Mouse (Mus musculus) Patski (cell line): ENCODE data around the gene Matn4. TPM values are rescaled to one million over a fixed set of nuclear protein-coding genes. Genes with fewer than 3 reads are reported as not detected.

ENCODE experiments used
- ATAC-seq: fragments of 100-300 bp; one replicate; pipeline ENCODE4 v1.8.0; 2021
- CTCF ChIA-PET: fragments of 350-600 bp; sonication (Branson Sonifier 250); formaldehyde crosslinking; loops from one replicate; lab custom pipeline; 2022; ENCODE audit warnings: inconsistent platforms; lab: Charles Lee
- POLR2A ChIA-PET: fragments of 350-600 bp; sonication (Branson Sonifier 250); formaldehyde crosslinking; loops from one replicate; lab custom pipeline; 2022; ENCODE audit warnings: antibody characterized with exemption, inconsistent platforms; lab: Charles Lee
- DNase-seq: peaks from one replicate; pipeline ENCODE4 v3.0.0-alpha.2; 2011; ENCODE audit warnings: low read depth, low spot score
- H3K27me3 ChIP-seq: fragments of 371-371 bp; one replicate; pipeline ENCODE4 v1.5.1; 2021
- CTCF ChIP-seq: fragments of 100-300 bp; IDR thresholded peaks from one replicate; pipeline ENCODE4 v1.5.1; 2021
- in situ Hi-C: fragments of 300-500 bp; cut with MboI; formaldehyde crosslinking; loops from 3 replicates; pipeline ENCODE4 v1.11.1; 2018; ENCODE audit warnings: low pct_unique_long_range_greater_than_20kb, mixed read lengths
- polyA plus RNA-seq: library from polyadenylated mRNA; unstranded; gene quantifications from one replicate; pipeline ENCODE4 v1.2.3, GENCODE M21; 2021

Matn4 gene
- polyA plus RNA-seq, 1 experiment from 2014 or later = 0.10 TPM

GRCm38 (mm10) chr2:164444701-164445100 is 39.7 kb upstream of the Matn4 start:
- DNase-seq = no peak
- in situ Hi-C loops = no loop called here
- POLR2A ChIA-PET = interaction anchor here (0.6 to 9.4 kb wide), 2 partner anchors 9 to 47 kb away, joined by 4 to 110 read pairs; partner anchors contain the start of gene Sys1
- no peaks in the 10 kb centered on the region for H3K27me3 ChIP-seq
- TF ChIP-seq CTCF = no peak
- CTCF ChIA-PET = interaction anchor here (0.7 kb wide), 1 partner anchor 86 kb away, joined by 3 read pairs; no protein-coding TSS in a partner anchor
- ATAC-seq = no peak

DNA sequence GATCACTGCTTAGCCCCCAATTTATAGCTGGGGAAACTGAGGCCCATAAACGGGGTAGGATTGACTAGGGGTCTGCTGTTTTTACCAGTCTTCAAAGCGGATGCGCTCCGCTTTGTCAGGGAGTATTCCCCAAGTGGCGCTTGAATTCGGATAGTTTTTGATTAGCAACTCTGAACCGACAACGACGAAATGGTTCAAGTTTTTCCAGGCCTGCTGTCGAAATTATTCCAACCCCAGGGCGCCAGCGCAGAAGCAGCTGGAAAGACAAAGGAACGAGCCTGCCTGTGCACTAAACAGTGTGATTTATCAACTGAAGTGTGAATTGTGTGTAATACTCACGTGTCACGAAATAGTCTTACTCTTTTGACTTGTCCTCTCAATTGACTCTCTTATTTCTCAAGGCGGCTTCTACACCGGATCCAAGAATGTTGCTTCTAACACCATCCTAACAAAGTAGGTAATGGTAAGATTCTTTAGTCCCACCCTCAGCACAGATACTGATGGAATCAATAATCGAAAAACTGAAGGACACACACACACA is 38.6 kb upstream of the Matn4 start, which contains the start of gene Sdc4:
Sdc4 (minus strand) TSS at position 428 of the 541 bp plus-strand sequence.
- no peaks in the 10 kb centered on the region for H3K27me3 ChIP-seq
- ChIA-PET CTCF (interaction anchor here (0.8 kb wide), 1 partner anchor 13 kb away, joined by 3 read pairs; the partner anchor contains the start of gene Sys1), POLR2A (interaction anchor here (1.0 to 9.4 kb wide), 4 partner anchors 11 to 75 kb away, joined by 3 to 110 read pairs (median 20); partner anchors contain the start of gene Sys1)
- no peak for TF ChIP-seq CTCF
- DNase-seq (no peak), ATAC-seq (no peak)
- in situ Hi-C loops = no loop called here

GRCm38 (mm10) chr2:164443051-164443437 is 38.1 kb upstream of the Matn4 start:
- no peaks in the 10 kb centered on the region for H3K27me3 ChIP-seq
- DNase-seq (no peak), ATAC-seq (peak; percentile 70)
- TF ChIP-seq CTCF = no peak
- ChIA-PET CTCF (interaction anchor here (0.8 to 1.4 kb wide), 3 partner anchors 13 to 18 kb away, joined by 3 read pairs; partner anchors contain the start of genes Gm20458 and Sys1), POLR2A (interaction anchor here (1.0 to 9.4 kb wide), 5 partner anchors 11 to 75 kb away, joined by 3 to 110 read pairs (median 3); partner anchors contain the start of genes Gm20458 and Sys1)
- in situ Hi-C loops = no loop called here

DNA sequence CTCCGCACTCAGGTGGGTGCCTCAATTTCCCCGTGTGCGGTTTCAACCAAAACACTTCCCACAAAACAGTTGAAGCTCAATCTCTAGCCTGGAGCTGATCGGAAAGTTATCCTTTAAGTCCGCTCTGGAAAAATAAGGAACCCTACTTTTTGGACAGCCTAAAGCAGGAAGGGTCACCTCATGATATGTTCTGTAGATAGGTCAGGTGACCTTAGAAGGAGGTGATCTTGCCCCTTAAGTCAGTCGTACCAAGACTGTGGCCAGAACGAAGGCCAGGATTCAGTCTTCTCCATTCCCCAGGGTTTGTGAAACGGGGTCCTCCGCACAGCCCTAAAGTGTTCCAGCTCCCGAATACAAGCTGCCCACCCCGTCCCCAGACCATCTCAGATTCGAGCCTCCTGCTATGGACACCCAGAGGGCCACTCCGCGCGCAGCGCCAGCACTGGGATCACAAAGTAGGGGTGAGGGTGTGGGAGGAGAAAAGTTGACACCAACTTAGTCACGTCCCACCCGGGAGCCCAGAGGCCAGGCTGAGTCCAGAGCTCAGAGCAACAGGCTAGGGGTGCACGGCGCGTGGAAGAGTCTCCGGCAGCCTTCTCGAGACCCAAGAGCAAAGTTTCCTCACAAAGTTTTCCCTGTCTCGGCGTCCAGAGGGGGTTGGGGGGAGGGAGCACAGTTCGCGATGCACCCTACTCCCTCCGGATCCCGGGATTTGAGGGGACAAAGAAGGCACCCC is 37.5 kb upstream of the Matn4 start:
- CTCF ChIA-PET = interaction anchor here (1.3 to 5.2 kb wide), 4 partner anchors 14 to 76 kb away, joined by 3 to 18 read pairs (median 4); partner anchors contain the start of genes Gm20458 and Sys1
- ATAC-seq = no peak
- DNase-seq = no peak
- no peaks in the 10 kb centered on the region for H3K27me3 ChIP-seq
- POLR2A ChIA-PET = interaction anchor here (1.0 to 9.4 kb wide), 6 partner anchors 11 to 79 kb away, joined by 3 to 110 read pairs (median 4); partner anchors contain the start of genes Gm20458 and Sys1
- in situ Hi-C loops = no loop called here
- no peak for TF ChIP-seq CTCF

- no peak for TF ChIP-seq CTCF
- CTCF ChIA-PET = interaction anchor here (1.3 to 5.2 kb wide), 4 partner anchors 15 to 77 kb away, joined by 3 to 18 read pairs (median 4); partner anchors contain the start of genes Gm20458 and Sys1
These were observed 36.8 kb upstream of the Matn4 start for GRCm38 (mm10) chr2:164441731-164442130.

DNA sequence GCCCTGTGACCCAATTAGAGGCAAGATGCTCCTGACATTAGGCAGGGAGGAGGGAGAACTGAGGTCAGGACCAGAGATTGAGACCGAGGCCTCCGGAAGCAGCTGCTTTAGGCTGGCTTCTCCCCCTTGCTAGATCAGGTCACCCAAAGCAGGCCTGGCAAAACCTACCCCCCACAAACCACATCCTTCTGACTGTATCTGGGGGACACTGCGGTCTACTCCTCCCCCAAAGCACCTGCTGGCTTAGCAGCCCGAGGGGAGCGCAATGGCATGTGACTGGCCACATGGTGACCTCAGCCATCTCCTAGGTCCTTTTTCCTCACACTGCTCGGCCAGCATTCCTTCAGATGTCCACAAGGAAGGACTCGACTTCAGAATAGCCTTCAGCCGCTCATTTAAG is 36.2 kb upstream of the Matn4 start:
- ChIA-PET POLR2A (interaction anchor here (1.2 to 9.4 kb wide), 5 partner anchors 9 to 81 kb away, joined by 3 to 110 read pairs (median 5); partner anchors contain the start of gene Sys1), CTCF (interaction anchor here (1.0 to 5.2 kb wide), 4 partner anchors 11 to 77 kb away, joined by 3 to 18 read pairs (median 4); no protein-coding TSS in a partner anchor)
- in situ Hi-C loops = no loop called here
- H3K27me3 ChIP-seq = no peaks in the 10 kb centered on the region
- DNase-seq (no peak), ATAC-seq (no peak)
- TF ChIP-seq CTCF = no peak

More at GRCm38 (mm10) chr2:164441731-164442130, 36.8 kb upstream of the Matn4 start:
- H3K27me3 ChIP-seq = no peaks in the 10 kb centered on the region
- ATAC-seq (no peak), DNase-seq (no peak)
- POLR2A ChIA-PET = interaction anchor here (1.3 to 9.4 kb wide), 4 partner anchors 10 to 80 kb away, joined by 3 to 110 read pairs (median 20); partner anchors contain the start of gene Sys1
- in situ Hi-C loops = no loop called here

DNA sequence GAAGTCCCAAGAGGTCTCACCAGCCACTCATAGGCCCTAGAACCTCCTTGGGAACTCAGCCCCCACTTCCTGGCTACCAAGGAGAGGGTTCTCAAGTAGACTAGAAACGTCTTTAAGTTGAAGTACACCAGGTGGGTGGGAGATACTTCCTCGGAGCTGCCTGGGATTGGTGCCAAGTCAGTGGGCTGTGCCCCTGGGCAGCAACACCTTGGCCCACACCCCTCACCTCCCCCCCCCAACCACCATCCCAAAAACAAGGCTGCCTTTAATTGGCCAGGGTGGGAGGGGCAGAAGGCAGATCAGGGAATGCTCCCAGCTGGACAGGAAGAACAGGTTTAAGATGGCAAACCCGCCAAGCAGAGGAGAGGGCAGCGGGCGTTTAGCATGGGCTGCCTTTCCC is 35.4 kb upstream of the Matn4 start:
- ChIA-PET POLR2A (interaction anchor here (0.6 to 9.4 kb wide), 8 partner anchors 8 to 46 kb away, joined by 3 to 110 read pairs (median 4); partner anchors contain the start of genes Dbndd2 and Sys1), CTCF (interaction anchor here (1.0 to 5.2 kb wide), 4 partner anchors 8 to 23 kb away, joined by 3 to 18 read pairs (median 6); no protein-coding TSS in a partner anchor)
- no peaks in the 10 kb centered on the region for H3K27me3 ChIP-seq
- DNase-seq (no peak), ATAC-seq (no peak)
- no peak for TF ChIP-seq CTCF
- in situ Hi-C loops = no loop called here

GRCm38 (mm10) chr2:164439001-164439421 is 34.1 kb upstream of the Matn4 start:
- ATAC-seq (peak; percentile 38), DNase-seq (peak; percentile 89)
- TF ChIP-seq CTCF = no peak
- H3K27me3 ChIP-seq = no peaks in the 10 kb centered on the region
- POLR2A ChIA-PET = interaction anchor here (0.8 to 9.4 kb wide), 5 partner anchors 10 to 72 kb away, joined by 3 to 110 read pairs (median 5); partner anchors contain the start of gene Sys1
- in situ Hi-C loops = no loop called here
- CTCF ChIA-PET = interaction anchor here (1.0 to 5.2 kb wide), 9 partner anchors 9 to 79 kb away, joined by 3 to 18 read pairs (median 6); partner anchors contain the start of genes Gm20458, Sys1 and Trp53tg5

GRCm38 (mm10) chr2:164438257-164438656 is 33.3 kb upstream of the Matn4 start:
- CTCF ChIA-PET = interaction anchor here (0.8 to 5.2 kb wide), 9 partner anchors 10 to 80 kb away, joined by 3 to 18 read pairs (median 6); partner anchors contain the start of genes Sys1 and Trp53tg5
- POLR2A ChIA-PET = interaction anchor here (0.6 to 9.4 kb wide), 5 partner anchors 10 to 1448 kb away, joined by 3 to 110 read pairs (median 5); partner anchors contain the start of gene Sys1
- in situ Hi-C loops = no loop called here
- H3K27me3 ChIP-seq = no peaks in the 10 kb centered on the region
- DNase-seq = no peak
- no peak for TF ChIP-seq CTCF
- ATAC-seq = no peak
